Comparison of ENCODE assay signal across 8 mouse cellular contexts in genomic region chr10:86296111-86296510, GRCm38 (mm10). TPM values are rescaled to one million over a fixed set of nuclear protein-coding genes. Genes with fewer than 3 reads are reported as not detected.
DNase-seq lines count a peak whose midpoint lies in the region; ATAC-seq and TF ChIP-seq lines count a peak whose summit lies in the region.

No protein-coding gene starts in this region.

- H3K36me3 ChIP-seq in ES-E14 (ENCODE audit: control insufficient read depth, insufficient read depth, low read length, poor library complexity, severe bottlenecking): no peaks in the 10 kb centered on the region
- no peaks in the 10 kb centered on the region for H3K36me3 ChIP-seq in forebrain, embryonic 16.5 days (ENCODE audit: control insufficient read depth, insufficient read depth)
- H3K36me3 ChIP-seq in lung, embryonic 14.5 days (ENCODE audit: insufficient read depth): no peaks in the 10 kb centered on the region

- H3K4me1 ChIP-seq in ES-E14 (ENCODE audit: control insufficient read depth in 2 of 2, insufficient read depth in 2 of 2, low read length in 2 of 2, poor library complexity in 1 of 2): peaks cover 0 to 5% of the 10 kb centered on the region in 2 experiments; a peak in 2 of 4 replicates
- peaks cover 19% of the 10 kb centered on the region for H3K4me1 ChIP-seq in forebrain, embryonic 16.5 days (replicated peaks; ENCODE audit: control insufficient read depth, insufficient read depth, low read length)
- H3K4me1 ChIP-seq in lung, embryonic 14.5 days (ENCODE audit: insufficient read depth): peaks cover 4% of the 10 kb centered on the region; the same call in 1 of the 2 replicates

- WGBS in forebrain, embryonic 16.5 days: 4% methylated on average over 14 of the region's 14 CpGs
- 6% methylated on average over 14 of the region's 14 CpGs for WGBS in lung, embryonic 14.5 days

- H3K4me3 ChIP-seq in ES-E14 (ENCODE audit: insufficient read depth in 1 of 2, low read depth in 1 of 2, low read length in 2 of 2, poor library complexity in 1 of 2, severe bottlenecking in 1 of 2): no peak overlapping the region
- H3K4me3 ChIP-seq in forebrain, embryonic 16.5 days (replicated peaks; ENCODE audit: low read length): no peak overlapping the region
- peak overlapping the region; percentile 11; the same call in 1 of the 2 replicates for H3K4me3 ChIP-seq in lung, embryonic 14.5 days (ENCODE audit: low read depth, low read length)

- ATAC-seq in forebrain, embryonic 16.5 days: peak; percentile 68
- peak; percentile 32; the same call in 1 of the 2 replicates for ATAC-seq in lung, embryonic 14.5 days (ENCODE audit: insufficient read depth)

- H3K9ac ChIP-seq in ES-E14 (ENCODE audit: insufficient read depth, low read depth, low read length, poor library complexity, severe bottlenecking): no peak overlapping the region
- H3K9ac ChIP-seq in forebrain, embryonic 16.5 days (replicated peaks; ENCODE audit: low read depth, low read length): peak overlapping the region; percentile 41; the same call in 1 of the 2 replicates
- H3K9ac ChIP-seq in lung, embryonic 14.5 days: peak overlapping the region; percentile 20; the same call in 1 of the 2 replicates

- peak; percentile 40 for DNase-seq in ES-E14 (ENCODE audit: low read depth, low spot score)
- DNase-seq in cerebellum, adult 11-12 months: peak; percentile 54
- peak; percentile 84 to 87 for DNase-seq in heart, postnatal 36 days
- DNase-seq in layer of hippocampus, adult 8-10 months (ENCODE audit: low spot score in 2 of 2): peak; percentile 63 to 73
- DNase-seq in lung, embryonic 14.5 days: peak; percentile 88
- peak; percentile 44 for DNase-seq in ovary, postnatal 10 days (ENCODE audit: low spot score)
- peak; percentile 59 for DNase-seq in thymus, postnatal 14 days

- TF ChIP-seq CTCF in lung, embryonic 14.5 days (IDR thresholded peaks at IDR 0.05; ENCODE audit: low read depth): peak; percentile 94

- H3K9me3 ChIP-seq in ES-E14 (ENCODE audit: control insufficient read depth, insufficient read depth, low read depth, low read length): no peaks in the 10 kb centered on the region
- no peaks in the 10 kb centered on the region for H3K9me3 ChIP-seq in forebrain, embryonic 16.5 days (ENCODE audit: control insufficient read depth, low read length)
- H3K9me3 ChIP-seq in lung, embryonic 14.5 days (ENCODE audit: low read depth, low read length): no peaks in the 10 kb centered on the region

- peak overlapping the region; percentile 44 for H3K4me2 ChIP-seq in forebrain, embryonic 16.5 days (ENCODE audit: low read length)
- peak overlapping the region; percentile 55 for H3K4me2 ChIP-seq in lung, embryonic 14.5 days

- no peak overlapping the region for H3K27ac ChIP-seq in ES-E14 (ENCODE audit: insufficient read depth, low read depth, low read length, poor library complexity, severe bottlenecking)
- no peak overlapping the region for H3K27ac ChIP-seq in forebrain, embryonic 16.5 days (ENCODE audit: low read length)
- no peak overlapping the region for H3K27ac ChIP-seq in lung, embryonic 14.5 days (ENCODE audit: low read depth)

- in situ Hi-C loops in ES-E14 (cut with MboI; ENCODE audit: low sequenced_read_pairs in 2 of 2, unreplicated experiment in 2 of 2): no loop called here

- H3K27me3 ChIP-seq in forebrain, embryonic 16.5 days (replicated peaks; ENCODE audit: control insufficient read depth, insufficient read depth, low read length): 0 out of 2 replicates have a peak, but pooled peaks cover 3% of the 10 kb centered on the region
- no peaks in the 10 kb centered on the region for H3K27me3 ChIP-seq in lung, embryonic 14.5 days (ENCODE audit: insufficient read depth, low read length)

- intact Hi-C loops in heart, postnatal 36 days (cut with DNase I): loop anchor here (1.0 to 5.0 kb wide), 6 partner anchors 21 to 329 kb away; no protein-coding TSS in a partner anchor

TF ChIP-seq in ES-E14, 5 proteins besides CTCF, POLR2A, EP300 and RAD21:
- peak; percentile 53; the same call in 1 of the 2 replicates for TF ChIP-seq ZC3H11A (IDR thresholded peaks at IDR 0.05; ENCODE audit: borderline replicate concordance, low read depth, low read length)
- no peak for TF ChIP-seq ZNF384 (IDR thresholded peaks at IDR 0.05; ENCODE audit: low read depth, low read length)
- TF ChIP-seq HCFC1 (IDR thresholded peaks at IDR 0.05; ENCODE audit: borderline replicate concordance, insufficient read depth, low read length): no peak
- TF ChIP-seq CHD2 (IDR thresholded peaks at IDR 0.05; ENCODE audit: low read depth, low read length): no peak
- no peak for TF ChIP-seq MAFK (IDR thresholded peaks at IDR 0.05; ENCODE audit: insufficient read depth, low read depth, low read length)

RNA-seq across cellular contexts. Expression of gene Timp3, which starts 4.1 kb away (rescaled TPM):
- total RNA-seq in ES-E14 (2012; rRNA removed): 10.7 and 28.8 TPM in 2 replicates
- 21.4 and 23.5 TPM in 2 replicates for polyA plus RNA-seq in forebrain, embryonic 16.5 days (2015; fragmentation: Nextera tagmentation; extraction: Ambion mirVana)
- 100 to 1,000 TPM; 165 to 209 TPM for total RNA-seq in heart, postnatal 36 days (2021)
- total RNA-seq in layer of hippocampus, adult 8-10 months (2022): 10 to 100 TPM; 65.5 to 73.4 (median 69.4) TPM
- 42.6 and 44.1 TPM in 2 replicates for polyA plus RNA-seq in lung, embryonic 14.5 days (2014; fragmentation: Nextera tagmentation; extraction: Ambion mirVana)
